In genomic region chr2:70629339-70629761, GRCm38 (mm10) we compare ENCODE assay signal across 8 mouse cellular contexts. TPM values are rescaled to one million over a fixed set of nuclear protein-coding genes. Genes with fewer than 3 reads are reported as not detected.
DNase-seq lines count a peak whose midpoint lies in the region; ATAC-seq and TF ChIP-seq lines count a peak whose summit lies in the region.

No protein-coding gene starts in this region.

- H3K9me3 ChIP-seq in heart, embryonic 10.5 days: no peaks in the 10 kb centered on the region
- H3K9me3 ChIP-seq in kidney, embryonic 16.5 days (ENCODE audit: low read length): no peaks in the 10 kb centered on the region
- H3K9me3 ChIP-seq in midbrain, embryonic 10.5 days (replicated peaks): no peaks in the 10 kb centered on the region
- H3K9me3 ChIP-seq in stomach, postnatal 0 days (ENCODE audit: control insufficient read depth, low read length): no peaks in the 10 kb centered on the region

- H3K27ac ChIP-seq in heart, embryonic 10.5 days: peak overlapping the region; percentile 64; the same call in 1 of the 2 replicates
- no peak overlapping the region for H3K27ac ChIP-seq in heart, adult 2 months
- H3K27ac ChIP-seq in kidney, embryonic 16.5 days (ENCODE audit: low read length): no peak overlapping the region
- no peak overlapping the region for H3K27ac ChIP-seq in midbrain, embryonic 10.5 days (replicated peaks)
- H3K27ac ChIP-seq in stomach, postnatal 0 days (replicated peaks): no peak overlapping the region

- H3K79me2 ChIP-seq in heart, adult 2 months (replicated peaks; ENCODE audit: control insufficient read depth, insufficient read depth, low read length): no peaks in the 10 kb centered on the region

- peak overlapping the region; percentile 45 for H3K4me3 ChIP-seq in heart, embryonic 10.5 days
- no peak overlapping the region for H3K4me3 ChIP-seq in heart, adult 2 months
- H3K4me3 ChIP-seq in kidney, embryonic 16.5 days (ENCODE audit: low read length): peak overlapping the region; percentile 31
- peak overlapping the region; percentile 26; the same call in 1 of the 2 replicates for H3K4me3 ChIP-seq in midbrain, embryonic 10.5 days
- H3K4me3 ChIP-seq in stomach, postnatal 0 days (ENCODE audit: low read depth, low read length): no peak overlapping the region

- peak; percentile 94 for ATAC-seq in kidney, embryonic 16.5 days (ENCODE audit: low FRiP score, low TSS enrichment)
- ATAC-seq in stomach, postnatal 0 days (ENCODE audit: low FRiP score, low TSS enrichment): peak; percentile 69

- H3K36me3 ChIP-seq in heart, embryonic 10.5 days: no peaks in the 10 kb centered on the region
- H3K36me3 ChIP-seq in heart, adult 2 months (ENCODE audit: control insufficient read depth, insufficient read depth, low read length): no peaks in the 10 kb centered on the region
- H3K36me3 ChIP-seq in kidney, embryonic 16.5 days (ENCODE audit: insufficient read depth, low read length): no peaks in the 10 kb centered on the region
- no peaks in the 10 kb centered on the region for H3K36me3 ChIP-seq in midbrain, embryonic 10.5 days
- H3K36me3 ChIP-seq in stomach, postnatal 0 days (ENCODE audit: control insufficient read depth, insufficient read depth, low read length): no peaks in the 10 kb centered on the region

- no peak overlapping the region for H3K9ac ChIP-seq in heart, adult 2 months (ENCODE audit: low read depth, low read length)
- H3K9ac ChIP-seq in kidney, embryonic 16.5 days (replicated peaks; ENCODE audit: low read length): 0 out of 2 replicates have a peak overlapping the region, but pooled peaks have one; percentile 1
- H3K9ac ChIP-seq in stomach, postnatal 0 days (ENCODE audit: low read length): no peak overlapping the region

- no peaks in the 10 kb centered on the region for H3K27me3 ChIP-seq in heart, embryonic 10.5 days (ENCODE audit: insufficient read depth, poor library complexity, severe bottlenecking)
- no peaks in the 10 kb centered on the region for H3K27me3 ChIP-seq in heart, adult 2 months (ENCODE audit: control insufficient read depth, insufficient read depth, low read length)
- H3K27me3 ChIP-seq in kidney, embryonic 16.5 days (ENCODE audit: insufficient read depth, low read length): no peaks in the 10 kb centered on the region
- H3K27me3 ChIP-seq in midbrain, embryonic 10.5 days (ENCODE audit: low read depth, poor library complexity, severe bottlenecking): no peaks in the 10 kb centered on the region
- no peaks in the 10 kb centered on the region for H3K27me3 ChIP-seq in stomach, postnatal 0 days (ENCODE audit: control insufficient read depth, insufficient read depth, low read length)

- WGBS in heart, embryonic 10.5 days: 20% methylated on average over 10 of the region's 10 CpGs
- WGBS in heart, adult 2 months: 35% methylated on average over 10 of the region's 10 CpGs
- 8% methylated on average over 10 of the region's 10 CpGs for WGBS in kidney, embryonic 16.5 days
- WGBS in midbrain, embryonic 10.5 days: 28% methylated on average over 10 of the region's 10 CpGs
- WGBS in stomach, postnatal 0 days: 9% methylated on average over 10 of the region's 10 CpGs

- intact Hi-C loops in heart, adult 2 months (cut with DNase I): no loop called here

- H3K4me1 ChIP-seq in heart, embryonic 10.5 days: peaks cover 12% of the 10 kb centered on the region
- no peaks in the 10 kb centered on the region for H3K4me1 ChIP-seq in heart, adult 2 months (ENCODE audit: control insufficient read depth, insufficient read depth, low read length)
- H3K4me1 ChIP-seq in kidney, embryonic 16.5 days (ENCODE audit: insufficient read depth, low read length): peaks cover 11% of the 10 kb centered on the region; the same call in 1 of the 2 replicates
- H3K4me1 ChIP-seq in midbrain, embryonic 10.5 days: peaks cover 11% of the 10 kb centered on the region
- H3K4me1 ChIP-seq in stomach, postnatal 0 days (replicated peaks; ENCODE audit: control insufficient read depth, insufficient read depth): no peaks in the 10 kb centered on the region

- no peak for TF ChIP-seq POLR2A in heart, adult 2 months (IDR thresholded peaks at IDR 0.05; ENCODE audit: insufficient read depth, low read depth, low read length)

- peak overlapping the region; percentile 53 for H3K4me2 ChIP-seq in kidney, embryonic 16.5 days (replicated peaks; ENCODE audit: low read depth, low read length)
- no peak overlapping the region for H3K4me2 ChIP-seq in stomach, postnatal 0 days (replicated peaks; ENCODE audit: low read depth)

- TF ChIP-seq EP300 in heart, adult 2 months (IDR thresholded peaks at IDR 0.05; ENCODE audit: insufficient read depth, low read depth, low read length): no peak
- no peak for TF ChIP-seq EP300 in stomach, postnatal 0 days (optimal IDR thresholded peaks at IDR 0.05)

- DNase-seq in heart, embryonic 10.5 days (ENCODE audit: low spot score): no peak
- DNase-seq in heart, adult 2 months: no peak
- DNase-seq in NIH3T3 (ENCODE audit: low read depth): peak; percentile 72
- peak; percentile 79 for DNase-seq in forelimb bud, embryonic 11.5 days (ENCODE audit: low read depth, low spot score)
- DNase-seq in midbrain, embryonic 10.5 days (ENCODE audit: low spot score): peak; percentile 25
- peak; percentile 52 for DNase-seq in stomach, postnatal 0 days (ENCODE audit: low spot score)
- DNase-seq in urinary bladder, adult 18-20 months (ENCODE audit: low spot score in 2 of 2): no peak

- no peak for TF ChIP-seq CTCF in heart, adult 2 months (IDR thresholded peaks at IDR 0.05)
- TF ChIP-seq CTCF in stomach, postnatal 0 days (IDR thresholded peaks at IDR 0.05; ENCODE audit: low read depth): no peak

RNA-seq across cellular contexts. Expression of gene Gorasp2, which starts 32.0 kb away (rescaled TPM):
- 198 and 205 TPM in 2 replicates for polyA plus RNA-seq in heart, embryonic 10.5 days (2016; fragmentation: Nextera tagmentation; extraction: Ambion mirVana)
- total RNA-seq in heart, adult 2 months (2021): 10 to 100 TPM; 59.5 to 67.8 TPM
- 80.2 and 91.4 TPM in 2 replicates for polyA plus RNA-seq in heart, adult 2 months (2012; rRNA removed)
- 176 and 182 TPM in 2 replicates for polyA plus RNA-seq in kidney, embryonic 16.5 days (2015; fragmentation: Nextera tagmentation; extraction: Ambion mirVana)
- 151 and 159 TPM in 2 replicates for polyA plus RNA-seq in midbrain, embryonic 10.5 days (2016; fragmentation: Nextera tagmentation; extraction: Ambion mirVana)
- polyA plus RNA-seq in stomach, postnatal 0 days (2015; fragmentation: Nextera tagmentation; extraction: Ambion mirVana): 139 TPM in 2 replicates

RNA-seq across cellular contexts. Expression of gene Gm26558, which starts 32.6 kb away (rescaled TPM):
- polyA plus RNA-seq in heart, embryonic 10.5 days (2016; fragmentation: Nextera tagmentation; extraction: Ambion mirVana): 3.8 and 4.6 TPM in 2 replicates
- not detected for total RNA-seq in heart, adult 2 months (2021)
- not detected in 2 replicates for polyA plus RNA-seq in heart, adult 2 months (2012; rRNA removed)
- polyA plus RNA-seq in kidney, embryonic 16.5 days (2015; fragmentation: Nextera tagmentation; extraction: Ambion mirVana): 3.8 and 4.0 TPM in 2 replicates
- polyA plus RNA-seq in midbrain, embryonic 10.5 days (2016; fragmentation: Nextera tagmentation; extraction: Ambion mirVana): 3.0 and 3.4 TPM in 2 replicates
- polyA plus RNA-seq in stomach, postnatal 0 days (2015; fragmentation: Nextera tagmentation; extraction: Ambion mirVana): 3.2 and 3.4 TPM in 2 replicates

Comparison
In these comparisons a context has a peak if more than half of its experiments do, and no peak if none do; other contexts are left out.
1. H3K4me3 ChIP-seq: peak in heart, embryonic 10.5 days (single experiment), kidney, embryonic 16.5 days (single experiment) and midbrain, embryonic 10.5 days (single experiment); none in heart, adult 2 months (single experiment) and stomach, postnatal 0 days (single experiment).
2. DNase-seq: peak in NIH3T3 (single experiment), forelimb bud, embryonic 11.5 days (single experiment), midbrain, embryonic 10.5 days (single experiment) and stomach, postnatal 0 days (single experiment); none in heart, embryonic 10.5 days (single experiment), heart, adult 2 months (0 of 2) and urinary bladder, adult 18-20 months (0 of 2).